Mouse (Mus musculus) adrenal gland, adult 2 months (tissue): ENCODE measurements at regions not wholly inside any gene's neighbourhood (a gene's known extent, or its start where the extent isn't known, plus 50 kb on each side); places are given as distances from the start of the nearest gene placed in this dataset.

Experiments used
- DNase-seq: peaks from one replicate; pipeline ENCODE4 v3.0.0; 2021

DNA sequence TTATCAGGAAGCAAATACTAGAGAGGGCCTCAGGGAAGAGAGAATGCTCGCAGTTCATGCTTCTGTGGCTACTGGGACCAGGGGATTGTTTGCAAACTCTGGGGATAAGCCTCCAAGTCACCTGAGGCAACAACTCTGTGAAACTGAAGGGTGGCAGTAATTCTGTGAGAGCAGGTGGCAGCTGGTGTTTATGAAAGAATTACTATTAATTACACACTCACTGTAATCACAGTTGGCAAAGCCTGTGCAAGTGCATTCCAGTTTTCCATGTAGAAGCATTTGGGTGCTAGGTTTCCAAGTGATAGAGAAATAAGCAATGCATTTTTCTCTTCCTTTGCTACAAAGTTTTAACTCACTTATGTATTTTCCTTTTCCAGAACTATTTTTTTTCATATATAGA is 578.5 kb downstream of the Ets1 start:
- no peak for DNase-seq

DNA sequence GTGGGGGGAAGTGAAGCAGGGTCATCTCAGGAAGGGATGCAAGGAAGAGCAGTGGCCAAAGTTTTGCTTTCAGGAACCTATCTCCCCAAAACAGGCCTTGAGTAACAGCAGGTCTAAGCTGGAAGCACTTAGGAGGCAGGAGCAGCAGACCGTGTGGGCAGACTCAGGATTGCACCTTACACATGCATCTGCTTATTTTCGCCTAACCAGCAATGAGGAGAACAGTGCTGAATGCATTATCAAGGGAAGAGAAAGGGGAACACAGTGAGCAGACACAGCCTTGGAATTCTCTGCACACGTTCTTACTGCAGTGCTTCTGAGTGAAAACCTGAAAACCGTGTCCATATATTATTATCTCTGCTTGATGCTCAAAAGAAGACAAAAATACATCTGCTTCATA is 585.0 kb downstream of the Ets1 start:
- no peak for DNase-seq

DNA sequence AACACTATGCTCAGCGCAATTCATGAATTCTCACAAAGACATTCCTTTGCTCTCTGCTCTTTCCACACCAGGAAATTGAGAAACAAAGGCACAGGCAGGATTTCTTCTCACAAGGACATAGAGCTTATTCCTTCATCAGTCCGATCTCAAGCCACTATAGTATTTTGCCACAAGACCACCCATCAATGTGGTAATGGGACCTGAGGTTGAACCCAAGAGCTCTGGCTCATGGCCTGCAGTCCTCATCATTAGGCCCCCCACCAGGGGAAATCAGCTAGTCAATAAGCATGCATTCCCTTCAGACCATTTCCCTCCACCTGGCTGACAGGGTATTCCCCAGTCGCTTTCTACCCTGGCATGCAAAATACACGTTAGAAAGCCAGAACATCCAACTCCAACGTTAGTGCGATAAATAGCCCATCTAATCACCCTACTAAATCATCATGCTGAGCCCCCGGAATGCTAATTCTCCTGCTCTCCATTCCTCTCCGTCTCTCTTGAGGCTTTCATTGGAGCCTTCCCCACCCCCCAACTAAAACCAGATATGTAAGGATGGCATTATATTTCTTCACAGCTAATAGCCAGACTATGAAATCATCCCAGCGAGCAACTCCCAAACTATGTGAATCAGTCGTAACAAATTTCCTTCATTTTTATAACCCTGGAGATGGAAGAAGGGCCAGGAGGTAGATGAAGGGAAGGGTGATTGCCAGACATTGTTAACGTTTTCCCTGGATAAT is 586.2 kb downstream of the Ets1 start:
- DNase-seq, result no peak

GRCm38 (mm10) chr9:33233699-33234131 is 597.7 kb downstream of the Ets1 start:
- no peak for DNase-seq

DNA sequence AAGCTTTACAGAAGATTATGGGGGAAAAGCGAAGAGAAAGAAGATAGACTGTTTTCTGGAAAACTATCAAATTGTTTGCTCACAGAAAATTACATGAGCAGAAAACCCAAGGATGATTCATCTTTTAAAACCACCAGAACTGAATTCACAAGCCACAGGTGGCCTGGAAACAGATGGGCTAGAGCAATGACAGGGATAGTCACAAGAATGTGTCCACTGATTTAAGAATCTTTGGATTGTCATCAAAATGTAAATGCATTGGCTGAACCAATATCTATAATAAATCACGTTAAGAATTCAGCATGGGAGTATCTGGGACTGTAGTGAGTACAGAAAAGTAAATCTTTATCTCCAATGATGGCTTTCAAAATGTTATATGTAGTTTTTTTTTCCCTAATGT is 602.2 kb downstream of the Ets1 start:
- no peak for DNase-seq

DNA sequence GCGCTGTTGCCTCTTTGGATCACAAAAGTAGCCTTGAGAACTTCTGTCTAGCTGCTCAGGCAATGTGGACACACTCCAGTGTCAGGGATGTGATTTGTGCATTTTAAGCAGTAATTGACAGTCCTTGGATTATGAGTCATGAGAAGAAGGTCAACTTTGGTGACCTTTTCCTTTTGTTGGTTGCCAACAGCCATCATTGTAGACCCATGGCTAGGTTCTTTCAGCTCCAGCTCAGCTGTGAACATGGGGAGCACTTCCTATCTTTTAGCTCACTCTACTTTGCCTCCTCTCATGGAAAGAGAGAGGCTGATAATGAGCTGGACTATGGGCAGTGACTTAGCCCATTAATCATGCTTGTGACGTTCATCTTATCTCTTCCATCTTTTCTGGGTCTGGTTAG is 602.8 kb downstream of the Ets1 start:
- peak; percentile 41 for DNase-seq

GRCm38 (mm10) chr9:33240506-33240905 is 604.5 kb downstream of the Ets1 start:
- DNase-seq, result no peak

- peak; percentile 23 for DNase-seq
These were observed 605.1 kb downstream of the Ets1 start for GRCm38 (mm10) chr9:33240914-33241635.

- DNase-seq, result peak; percentile 39
These were observed 610.9 kb downstream of the Ets1 start for GRCm38 (mm10) chr9:33246932-33247331.

DNA sequence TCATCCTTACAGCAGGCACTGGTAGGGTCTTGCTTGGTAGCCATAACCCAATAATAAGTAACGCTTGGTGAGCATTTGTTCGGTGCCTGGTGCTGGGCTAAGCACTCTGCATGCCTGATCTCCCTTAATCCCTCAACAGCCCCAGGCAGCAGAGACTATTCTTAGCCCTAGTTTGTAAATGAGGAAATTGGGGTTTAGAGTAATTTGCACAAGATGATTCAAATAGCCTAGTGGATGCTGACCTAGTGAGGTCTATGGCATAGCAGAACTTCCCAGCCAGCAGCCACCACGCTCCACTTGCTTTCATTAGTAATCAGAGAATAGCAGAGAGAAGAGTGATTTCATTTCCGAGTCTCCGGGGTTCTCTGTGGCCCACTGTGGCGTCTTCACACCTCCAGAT is 622.2 kb downstream of the Ets1 start:
- no peak for DNase-seq

GRCm38 (mm10) chr9:33260171-33260570 is 624.1 kb downstream of the Ets1 start:
- peak; percentile 6 for DNase-seq

- DNase-seq, result no peak
These were observed 653.4 kb downstream of the Ets1 start for GRCm38 (mm10) chr9:33289381-33289780.

DNA sequence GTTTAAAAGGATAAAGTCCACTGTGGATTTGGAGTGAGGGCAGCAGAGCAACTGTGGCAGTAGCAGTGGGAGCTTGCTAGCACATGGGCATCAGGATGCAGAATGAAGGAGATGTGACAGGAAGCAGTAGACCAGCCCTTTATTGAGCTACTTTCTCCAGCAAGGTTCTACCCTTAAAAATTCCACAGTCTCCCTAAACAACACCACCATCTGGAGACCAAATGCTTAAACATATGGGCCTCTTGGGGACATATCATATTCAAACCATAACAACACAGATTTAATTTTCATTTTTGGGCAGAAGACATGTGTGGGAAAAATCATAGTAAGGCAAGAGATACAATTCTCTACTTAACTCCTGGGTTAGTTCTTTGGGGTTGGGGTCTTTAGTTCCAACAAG is 656.1 kb downstream of the Ets1 start:
- no peak for DNase-seq

DNA sequence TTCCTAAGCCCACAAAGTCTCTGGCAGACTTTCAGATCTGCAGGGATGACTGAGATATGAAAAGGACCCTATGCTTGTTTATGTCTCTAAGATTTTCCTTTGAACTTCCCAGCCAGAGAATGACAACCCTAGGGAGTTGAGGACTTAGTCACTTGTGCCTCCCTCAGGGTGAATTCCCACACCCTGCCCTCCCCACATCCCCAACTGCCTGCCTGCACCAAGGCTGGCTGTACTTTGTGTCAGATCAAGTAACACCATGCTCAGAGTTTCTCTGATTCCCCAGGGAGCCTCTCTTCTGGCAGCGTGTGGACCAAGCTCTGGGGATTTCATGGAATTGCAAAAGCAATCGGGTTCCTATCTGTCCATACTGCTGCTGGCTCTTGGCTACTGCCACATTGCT is 659.9 kb downstream of the Ets1 start:
- no peak for DNase-seq

DNA sequence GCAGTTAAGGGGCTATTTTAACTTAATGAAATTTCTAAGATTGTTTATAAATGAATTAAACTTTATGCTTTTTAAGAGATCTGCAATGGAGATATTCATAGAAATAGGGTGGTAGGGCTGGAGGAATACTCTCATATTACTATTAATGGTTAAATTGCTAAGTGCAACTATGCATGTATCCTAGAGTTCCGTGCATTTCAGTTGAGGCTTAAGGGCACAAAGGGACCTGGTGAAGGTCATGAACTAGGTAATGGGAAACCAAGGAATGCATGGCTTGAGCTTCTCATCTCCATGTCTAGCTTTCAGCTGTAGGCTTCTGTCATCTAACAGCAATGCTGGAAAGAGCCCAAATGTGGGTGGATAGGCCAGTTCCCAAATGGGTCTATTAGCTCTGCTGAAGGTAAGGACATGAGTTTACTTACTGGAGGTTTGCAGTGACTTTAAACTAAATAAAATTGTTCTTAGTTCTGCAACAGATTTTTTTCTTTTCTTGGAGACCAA is 683.6 kb downstream of the Ets1 start:
- DNase-seq, result no peak

GRCm38 (mm10) chr9:33327722-33328121 is 691.7 kb downstream of the Ets1 start:
- DNase-seq, result no peak

DNA sequence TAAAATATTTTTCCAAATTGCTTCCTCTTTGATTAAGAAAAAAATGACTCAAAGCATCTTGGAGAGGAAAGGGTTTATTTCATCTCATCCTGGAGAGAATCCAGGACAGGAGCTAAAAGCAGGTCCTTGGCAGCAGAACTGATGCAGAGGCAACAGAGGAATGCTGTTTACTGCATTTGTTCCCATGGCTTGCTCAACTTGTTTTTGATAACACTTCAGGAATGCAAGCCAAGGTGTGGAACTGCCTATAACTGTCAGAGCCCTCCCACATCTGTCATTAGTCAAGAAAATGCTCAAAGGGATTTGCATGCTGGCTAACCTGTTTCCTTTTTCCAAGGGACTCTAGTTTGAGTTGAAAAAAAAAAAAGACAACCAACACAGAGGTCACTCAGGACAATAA is 714.2 kb downstream of the Ets1 start:
- DNase-seq, result no peak

GRCm38 (mm10) chr9:33356621-33357020 is 720.6 kb downstream of the Ets1 start:
- DNase-seq, result no peak

DNA sequence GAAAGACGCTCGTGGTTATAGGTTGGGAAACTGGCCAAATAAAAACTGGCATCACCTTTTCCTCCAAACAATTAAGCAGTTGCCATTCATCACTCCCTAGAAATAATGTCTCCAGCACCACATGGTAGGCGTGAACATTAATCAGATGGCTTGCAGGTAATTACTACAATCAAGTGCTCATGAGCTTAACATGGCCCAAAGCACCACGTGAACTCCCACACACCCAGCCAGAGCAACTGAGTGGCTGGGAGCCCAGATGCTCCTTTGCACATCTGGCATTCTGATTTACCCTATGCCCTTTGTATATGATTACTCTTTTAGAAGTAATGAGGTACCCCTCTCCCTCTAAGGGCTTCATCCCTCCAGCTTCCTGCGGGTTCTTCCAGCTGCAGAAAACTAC is 724.9 kb downstream of the Ets1 start:
- DNase-seq, result no peak

GRCm38 (mm10) chr9:33389170-33389569 is 753.1 kb downstream of the Ets1 start:
- no peak for DNase-seq

GRCm38 (mm10) chr9:33404691-33405090 is 768.7 kb downstream of the Ets1 start:
- DNase-seq, result no peak

- no peak for DNase-seq
These were observed 771.5 kb downstream of the Ets1 start for GRCm38 (mm10) chr9:33407517-33407916.

DNA sequence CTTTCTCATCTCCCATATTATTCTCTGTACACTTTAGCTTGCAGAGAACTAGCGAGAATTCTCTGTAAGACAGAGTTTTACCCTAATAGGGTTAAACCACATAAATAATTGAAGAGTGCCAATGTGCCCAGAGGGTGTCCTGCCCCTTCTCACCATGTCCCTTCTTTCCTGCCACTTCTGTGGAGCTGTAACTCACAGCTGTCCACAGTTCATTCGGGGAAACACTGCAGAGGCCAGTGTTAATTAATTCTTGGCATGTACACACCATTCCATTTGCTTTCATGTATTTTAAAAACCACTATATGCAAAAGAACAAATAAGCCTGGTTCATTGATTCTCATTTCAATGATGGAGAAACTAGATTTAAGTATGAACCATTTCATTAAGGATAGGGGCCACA is 787.8 kb downstream of the Ets1 start:
- no peak for DNase-seq

GRCm38 (mm10) chr9:33436459-33436858 is 800.4 kb downstream of the Ets1 start:
- DNase-seq, result no peak
